Mouse (Mus musculus): ENCODE results near the gene Irf8.

Gene Irf8

DNA sequence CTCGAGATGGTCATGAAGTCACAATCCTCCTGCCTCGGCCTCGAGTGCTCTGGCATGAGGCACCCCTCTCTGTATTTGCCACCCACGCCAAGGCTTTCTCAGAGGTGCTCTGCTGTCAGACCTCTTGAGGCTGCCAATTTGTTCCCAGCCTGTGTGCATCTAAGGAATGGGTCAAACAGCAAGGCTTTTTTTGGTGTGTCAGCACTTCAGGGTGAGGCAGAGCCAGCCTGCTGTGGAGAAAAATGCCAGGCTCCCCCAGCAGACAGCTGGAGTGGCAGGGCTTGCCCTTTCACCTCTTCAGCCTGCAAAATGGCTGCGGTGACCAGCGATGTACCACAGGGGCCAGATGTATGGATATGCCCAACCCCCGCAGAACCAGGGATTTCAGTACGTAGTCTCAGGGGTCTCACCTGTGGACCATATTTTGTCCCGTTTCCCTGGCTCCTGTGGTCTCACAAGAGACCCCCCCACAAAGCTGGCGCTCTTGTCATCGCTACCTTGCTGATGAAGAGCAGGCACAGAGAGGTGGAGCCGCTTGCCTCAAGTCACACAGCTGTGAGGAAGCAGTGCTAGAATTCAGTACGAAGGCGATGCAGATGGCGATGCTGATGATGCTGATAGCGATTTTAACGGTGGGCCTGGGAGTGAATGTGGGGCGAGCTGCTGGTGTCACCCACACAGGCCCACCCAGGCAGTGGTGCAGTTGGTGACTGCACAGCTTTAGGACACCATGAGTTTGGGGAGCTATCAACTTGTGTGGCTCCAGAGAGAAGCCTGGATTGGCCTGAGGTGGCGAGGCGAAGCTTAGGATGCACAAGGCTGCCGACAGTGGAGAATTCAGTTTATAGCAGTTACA, 15.3 kb downstream of the Irf8 start:
- no peak for DNase-seq (ENCODE audit: low spot score)

DNA sequence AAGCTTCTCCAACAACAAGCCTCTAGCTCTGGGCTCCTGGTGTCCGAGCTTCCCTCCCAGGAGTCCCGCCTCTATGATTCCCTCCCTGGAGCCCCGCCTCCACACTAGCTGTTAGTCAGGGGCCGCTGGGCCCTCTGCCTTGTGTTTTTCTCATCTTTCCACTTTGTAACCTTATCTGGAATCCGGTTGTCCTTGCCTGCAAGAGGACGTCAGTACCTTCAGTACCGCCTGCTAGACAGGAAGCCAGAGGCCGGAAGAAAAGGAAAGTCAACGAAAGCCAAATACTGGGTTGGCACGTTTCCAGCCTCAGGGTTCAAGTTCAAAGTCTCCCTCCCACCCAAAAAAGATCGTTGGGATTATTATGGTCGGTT, 15.9 kb downstream of the Irf8 start:
- peak; percentile 46 for DNase-seq (ENCODE audit: low spot score)

GRCm38 (mm10) chr8:120753476-120753875, 17.3 kb downstream of the Irf8 start:
- DNase-seq (ENCODE audit: low spot score): no peak

DNA sequence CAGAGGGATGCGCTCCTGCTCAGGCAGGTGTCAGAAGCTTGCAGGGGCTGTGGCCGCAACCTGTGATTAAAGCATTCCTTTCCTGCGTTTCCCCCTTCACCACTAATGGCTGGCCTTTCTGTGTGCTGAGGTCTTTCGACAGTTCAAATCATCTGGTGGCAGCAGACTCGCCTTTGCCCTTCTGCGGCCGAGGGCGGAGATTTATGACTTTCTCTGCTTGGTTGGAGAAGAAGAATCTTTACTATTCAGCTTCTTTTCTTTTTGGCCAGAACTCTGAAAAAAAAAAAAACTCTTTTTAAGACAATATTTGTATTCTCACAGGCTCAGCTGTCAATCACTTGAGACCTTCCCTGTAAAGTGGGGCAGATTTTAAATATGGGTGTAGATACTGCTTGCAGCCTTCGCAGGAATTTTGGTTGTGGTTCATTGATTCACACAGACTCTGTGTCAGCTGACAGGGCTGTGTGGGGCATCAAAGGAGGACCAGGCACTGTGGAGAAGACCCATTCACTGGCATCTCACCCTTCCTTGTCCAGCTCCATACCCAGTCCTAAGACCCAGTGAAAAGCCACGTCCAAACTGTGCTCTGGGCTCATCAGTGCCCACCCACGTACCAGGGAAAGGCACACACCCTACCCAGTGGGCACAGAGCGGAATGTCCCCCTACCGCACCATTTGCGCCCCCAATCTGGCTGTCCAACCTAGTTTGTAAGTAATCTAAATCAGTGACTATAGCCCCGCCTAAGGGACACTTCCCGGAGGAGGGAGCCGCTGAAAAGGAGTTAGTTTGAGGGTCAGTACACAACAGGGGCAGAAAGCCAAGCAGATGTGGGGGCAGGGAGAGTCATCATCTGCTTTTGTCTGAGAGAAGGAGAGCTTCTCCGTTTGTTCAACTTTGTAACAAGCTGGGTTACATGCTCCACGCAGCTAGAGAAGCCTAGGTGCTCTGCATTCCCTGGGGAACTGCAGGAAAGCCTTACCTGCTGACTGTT, 19.4 kb downstream of the Irf8 start:
- DNase-seq (ENCODE audit: low spot score): no peak

DNA sequence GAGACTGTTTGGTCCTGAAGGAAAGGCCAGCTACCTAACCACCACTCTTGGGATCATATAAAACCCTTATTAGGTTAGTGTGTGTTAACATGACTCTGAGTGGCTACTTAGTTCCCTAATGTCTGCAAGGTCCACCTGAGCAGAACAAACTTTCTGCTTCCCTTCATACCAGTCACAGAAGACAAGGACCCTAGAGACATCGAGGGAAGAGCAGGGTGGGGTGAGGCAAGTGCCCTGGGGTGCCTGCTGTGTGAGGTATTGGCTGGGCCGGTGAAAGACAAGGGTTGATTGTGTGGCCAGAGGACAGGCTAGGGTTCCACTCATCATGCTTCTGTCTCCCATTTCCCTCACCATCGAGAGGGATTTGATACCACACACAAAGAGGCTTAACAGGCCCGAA, 21.8 kb downstream of the Irf8 start:
- no peak for DNase-seq (ENCODE audit: low spot score)

GRCm38 (mm10) chr8:120759847-120760246, 23.7 kb downstream of the Irf8 start:
- DNase-seq (ENCODE audit: low spot score): no peak

- DNase-seq (ENCODE audit: low spot score): no peak
Measured at GRCm38 (mm10) chr8:120760341-120761215, 24.4 kb downstream of the Irf8 start.

- no peak for DNase-seq (ENCODE audit: low spot score)
Measured at GRCm38 (mm10) chr8:120763267-120763666, 27.1 kb downstream of the Irf8 start.

GRCm38 (mm10) chr8:120764638-120765037, 28.5 kb downstream of the Irf8 start:
- DNase-seq (ENCODE audit: low spot score): no peak

- DNase-seq (ENCODE audit: low spot score): no peak
Measured at GRCm38 (mm10) chr8:120766622-120767021, 30.5 kb downstream of the Irf8 start.

- no peak for DNase-seq (ENCODE audit: low spot score)
Measured at GRCm38 (mm10) chr8:120768454-120769218, 32.5 kb downstream of the Irf8 start.

GRCm38 (mm10) chr8:120777184-120777583, 41.0 kb downstream of the Irf8 start:
- DNase-seq (ENCODE audit: low spot score): no peak

GRCm38 (mm10) chr8:120777732-120778131, 41.6 kb downstream of the Irf8 start:
- DNase-seq (ENCODE audit: low spot score): no peak

DNA sequence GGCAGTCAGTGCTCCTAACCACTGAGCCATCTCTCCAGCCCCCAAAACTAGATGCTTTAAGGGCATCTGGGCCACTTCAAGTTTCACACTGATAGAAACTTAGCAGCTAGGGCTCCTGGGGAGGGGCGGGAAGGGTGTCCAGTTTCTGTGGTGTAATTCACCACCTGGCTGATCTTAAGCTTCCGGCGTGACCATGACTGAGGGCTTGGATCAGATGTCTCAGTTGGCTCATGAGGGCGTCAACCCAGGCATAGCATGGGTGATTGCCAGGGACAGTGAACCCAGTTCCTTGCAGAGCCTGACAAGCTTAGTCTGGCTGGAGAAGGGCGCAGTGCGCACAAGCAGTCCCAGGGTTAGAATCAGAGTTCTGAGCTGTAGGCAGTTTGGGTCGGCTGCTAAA, 42.9 kb downstream of the Irf8 start:
- no peak for DNase-seq (ENCODE audit: low spot score)

DNA sequence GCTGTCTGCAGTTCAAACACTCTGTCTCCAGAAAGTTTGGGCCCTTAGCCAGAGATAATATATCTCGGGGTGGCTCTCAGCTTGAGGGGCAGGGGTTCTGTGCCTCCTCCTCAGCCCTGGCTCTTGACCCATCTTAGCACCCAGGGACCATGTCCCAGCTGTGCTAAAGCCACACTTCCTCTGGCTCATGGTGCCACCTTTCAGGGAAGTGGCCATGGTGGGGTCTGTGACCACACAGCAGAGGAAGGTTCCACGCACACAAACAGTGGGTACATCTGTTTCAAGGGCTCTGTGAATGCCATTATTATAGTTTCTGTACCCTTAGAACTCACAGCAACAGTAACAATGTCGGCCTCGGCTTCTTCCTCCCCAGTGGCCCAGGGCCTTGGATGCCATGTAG, 47.6 kb downstream of the Irf8 start:
- DNase-seq (ENCODE audit: low spot score): no peak

DNA sequence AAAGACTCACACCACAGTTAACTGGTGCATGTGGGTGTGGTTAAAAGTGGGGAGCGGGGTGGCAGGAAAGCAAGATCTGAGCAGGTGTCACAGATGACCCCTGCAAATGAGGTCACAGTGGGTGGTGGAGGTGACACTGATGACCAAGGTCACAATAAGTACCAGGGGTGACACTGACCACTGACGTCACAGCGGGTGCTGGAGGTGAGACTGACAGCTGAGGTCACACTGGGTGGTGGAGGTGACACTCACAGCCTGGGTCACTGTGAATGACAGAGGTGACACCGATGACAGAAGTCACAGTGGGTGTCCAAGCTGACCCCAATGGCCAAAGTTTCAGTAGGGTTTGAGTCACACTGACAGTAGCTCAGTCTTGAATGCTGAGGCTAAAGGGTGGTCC, 50.6 kb downstream of the Irf8 start:
- DNase-seq (ENCODE audit: low spot score): no peak

DNA sequence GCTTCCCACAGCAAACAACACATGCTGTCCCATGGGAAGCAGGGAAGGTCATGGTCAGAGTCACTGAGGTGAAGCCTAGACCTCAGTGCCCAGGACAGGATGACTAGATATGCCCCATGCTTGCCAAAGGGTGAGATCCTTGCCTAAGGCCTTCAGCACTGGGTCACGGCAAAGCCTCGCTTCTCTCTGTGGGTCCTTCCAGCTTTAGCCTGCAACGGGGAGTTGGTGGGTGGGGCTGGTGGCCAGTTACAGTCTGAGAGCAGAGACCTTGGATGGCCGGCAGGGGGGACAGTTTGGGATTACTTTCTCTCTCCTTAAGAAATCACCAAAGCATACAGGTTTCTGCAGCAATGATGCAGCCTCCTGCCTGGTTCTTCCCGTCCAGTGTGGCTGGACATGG, 51.5 kb downstream of the Irf8 start:
- DNase-seq (ENCODE audit: low spot score): no peak

DNA sequence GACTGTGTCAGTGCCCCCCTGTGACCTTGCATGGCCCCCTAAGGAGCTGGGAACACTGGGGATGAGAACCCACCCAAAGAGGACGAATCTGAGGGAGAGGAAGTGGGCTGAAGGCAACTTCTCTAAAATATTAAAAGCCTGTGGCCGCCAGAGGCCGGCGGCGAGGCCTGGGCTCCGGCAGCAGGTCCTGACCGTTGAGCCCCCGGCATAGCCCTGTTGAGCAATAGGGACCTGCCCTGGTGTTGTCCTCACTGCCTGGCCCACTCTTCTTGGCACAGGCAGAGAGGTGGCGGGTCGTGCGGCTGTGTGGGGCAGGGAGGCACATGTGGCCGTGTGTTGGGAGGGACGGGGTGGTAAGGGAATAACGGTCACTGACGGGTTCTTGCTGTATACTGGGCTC, 56.6 kb downstream of the Irf8 start:
- no peak for DNase-seq (ENCODE audit: low spot score)

- peak; percentile 85 for DNase-seq (ENCODE audit: low spot score)
Measured at GRCm38 (mm10) chr8:120795944-120796635, 59.9 kb downstream of the Irf8 start.

GRCm38 (mm10) chr8:120797019-120797727, 61.0 kb downstream of the Irf8 start:
- DNase-seq (ENCODE audit: low spot score): no peak

Data from ovary, postnatal 14 days (tissue).